Mouse (Mus musculus): ENCODE data around the gene Gm20388. TPM values are rescaled to one million over a fixed set of nuclear protein-coding genes. Genes with fewer than 3 reads are reported as not detected.
A peak's percentile ranks its signal among the peaks of the same experiment; 100 is the strongest.

Gm20388 gene
- polyA plus RNA-seq, 1 experiment from 2014 or later, result not detected

GRCm38 (mm10) chr8:121631645-121632071 lies 1721.0 kb downstream of the Gm20388 start:
- Histone ChIP-seq H3K4me1 (0 out of 2 replicates have a peak, but pooled peaks cover 6% of the 10 kb centered on the region), H3K4me2 (no peak overlapping the region), H3K36me3 (peaks cover 6% of the 10 kb centered on the region; the same call in 1 of the 2 replicates), H3K27me3 (replicated peaks) (no peaks in the 10 kb centered on the region), H3K4me3 (no peak overlapping the region), H3K9me3 (replicated peaks) (no peaks in the 10 kb centered on the region), H3K27ac (no peak overlapping the region), H3K9ac (no peak overlapping the region)
- WGBS (ENCODE audit: insufficient replicate concordance), result 46% methylated on average over 7 of the region's 7 CpGs
- ATAC-seq, result 0 out of 2 replicates have a peak, but pooled peaks have one; percentile 32

- Histone ChIP-seq H3K27ac (no peak overlapping the region; the same call in 1 of the 2 replicates), H3K9me3 (replicated peaks) (no peaks in the 10 kb centered on the region)
Observed at GRCm38 (mm10) chr8:121632401-121632800, 1721.8 kb downstream of the Gm20388 start.

GRCm38 (mm10) chr8:121635534-121635933 lies 1724.9 kb downstream of the Gm20388 start:
- 0 out of 2 replicates have a peak, but pooled peaks cover 6% of the 10 kb centered on the region for H3K4me1 ChIP-seq
- no peak for ATAC-seq
- no peaks in the 10 kb centered on the region for H3K36me3 ChIP-seq
- H3K9me3 ChIP-seq (replicated peaks), result no peaks in the 10 kb centered on the region
- H3K4me2 ChIP-seq, result no peak overlapping the region
- H3K27me3 ChIP-seq (replicated peaks), result no peaks in the 10 kb centered on the region
- H3K4me3 ChIP-seq, result no peak overlapping the region
- H3K9ac ChIP-seq, result no peak overlapping the region
- H3K27ac ChIP-seq, result no peak overlapping the region
- WGBS (ENCODE audit: insufficient replicate concordance), result 16% methylated on average over 6 of the region's 6 CpGs

More at GRCm38 (mm10) chr8:121632401-121632800, 1721.8 kb downstream of the Gm20388 start:
- no peak overlapping the region for H3K4me3 ChIP-seq
- 69% methylated on average over 5 of the region's 5 CpGs for WGBS (ENCODE audit: insufficient replicate concordance)
- no peak for ATAC-seq
- no peak overlapping the region for H3K9ac ChIP-seq
- H3K4me1 ChIP-seq, result 0 out of 2 replicates have a peak, but pooled peaks cover 6% of the 10 kb centered on the region
- H3K27me3 ChIP-seq (replicated peaks), result no peaks in the 10 kb centered on the region
- no peak overlapping the region for H3K4me2 ChIP-seq
- peaks cover 6% of the 10 kb centered on the region; the same call in 1 of the 2 replicates for H3K36me3 ChIP-seq

- WGBS (ENCODE audit: insufficient replicate concordance), result 55% methylated on average over 8 of the region's 8 CpGs
- Histone ChIP-seq H3K4me1 (0 out of 2 replicates have a peak, but pooled peaks cover 6% of the 10 kb centered on the region), H3K4me3 (no peak overlapping the region), H3K27me3 (replicated peaks) (no peaks in the 10 kb centered on the region), H3K36me3 (no peaks in the 10 kb centered on the region), H3K9ac (no peak overlapping the region), H3K4me2 (no peak overlapping the region), H3K27ac (no peak overlapping the region), H3K9me3 (replicated peaks) (no peaks in the 10 kb centered on the region)
- ATAC-seq, result no peak
Observed at GRCm38 (mm10) chr8:121636180-121636579, 1725.5 kb downstream of the Gm20388 start.

- no peaks in the 10 kb centered on the region for H3K36me3 ChIP-seq
- no peak for ATAC-seq
- no peak overlapping the region for H3K9ac ChIP-seq
- peaks cover 4% of the 10 kb centered on the region; the same call in 1 of the 2 replicates for H3K27me3 ChIP-seq (replicated peaks)
- 42% methylated on average over 3 of the region's 3 CpGs for WGBS (ENCODE audit: insufficient replicate concordance)
- no peak overlapping the region for H3K27ac ChIP-seq
- H3K9me3 ChIP-seq (replicated peaks), result no peaks in the 10 kb centered on the region
- peaks cover 6% of the 10 kb centered on the region; the same call in 1 of the 2 replicates for H3K4me1 ChIP-seq
- no peak overlapping the region for H3K4me3 ChIP-seq
- no peak overlapping the region for H3K4me2 ChIP-seq
Observed at GRCm38 (mm10) chr8:121642804-121643203, 1732.2 kb downstream of the Gm20388 start.

- no peak for ATAC-seq
- no peaks in the 10 kb centered on the region for H3K9me3 ChIP-seq (replicated peaks)
- H3K4me1 ChIP-seq, result peaks cover 9% of the 10 kb centered on the region; the same call in 1 of the 2 replicates
- H3K4me3 ChIP-seq, result no peak overlapping the region
- no peak overlapping the region for H3K27ac ChIP-seq
- no peak overlapping the region for H3K4me2 ChIP-seq
- no peaks in the 10 kb centered on the region for H3K36me3 ChIP-seq
- 20% methylated on average over 11 of the region's 11 CpGs for WGBS (ENCODE audit: insufficient replicate concordance)
- H3K27me3 ChIP-seq (replicated peaks), result peaks cover 6% of the 10 kb centered on the region; the same call in 1 of the 2 replicates
- H3K9ac ChIP-seq, result no peak overlapping the region
Observed at GRCm38 (mm10) chr8:121643384-121643783, 1732.7 kb downstream of the Gm20388 start.

GRCm38 (mm10) chr8:121647511-121648215 lies 1737.0 kb downstream of the Gm20388 start:
- peaks cover 46% of the 10 kb centered on the region for H3K27me3 ChIP-seq (replicated peaks)
- H3K4me1 ChIP-seq, result peaks cover 28% of the 10 kb centered on the region
- no peak overlapping the region for H3K27ac ChIP-seq
- 73% methylated on average over 12 of the region's 12 CpGs for WGBS (ENCODE audit: insufficient replicate concordance)
- no peak overlapping the region for H3K9ac ChIP-seq
- no peaks in the 10 kb centered on the region for H3K36me3 ChIP-seq
- no peaks in the 10 kb centered on the region for H3K9me3 ChIP-seq (replicated peaks)
- no peak overlapping the region for H3K4me3 ChIP-seq
- H3K4me2 ChIP-seq, result no peak overlapping the region
- ATAC-seq, result no peak

- H3K4me3 ChIP-seq, result no peak overlapping the region
- peaks cover 28% of the 10 kb centered on the region for H3K4me1 ChIP-seq
- H3K4me2 ChIP-seq, result no peak overlapping the region
- no peaks in the 10 kb centered on the region for H3K36me3 ChIP-seq
- 65% methylated on average over 16 of the region's 16 CpGs for WGBS (ENCODE audit: insufficient replicate concordance)
- H3K27ac ChIP-seq, result no peak overlapping the region
- peaks cover 54% of the 10 kb centered on the region for H3K27me3 ChIP-seq (replicated peaks)
- no peaks in the 10 kb centered on the region for H3K9me3 ChIP-seq (replicated peaks)
- H3K9ac ChIP-seq, result no peak overlapping the region
- no peak for ATAC-seq
Observed at GRCm38 (mm10) chr8:121648451-121648850, 1737.8 kb downstream of the Gm20388 start.

GRCm38 (mm10) chr8:121649423-121649822 lies 1738.8 kb downstream of the Gm20388 start:
- H3K9ac ChIP-seq, result no peak overlapping the region
- H3K9me3 ChIP-seq (replicated peaks), result no peaks in the 10 kb centered on the region
- peaks cover 28% of the 10 kb centered on the region for H3K4me1 ChIP-seq
- no peaks in the 10 kb centered on the region for H3K36me3 ChIP-seq
- no peak for ATAC-seq
- H3K27me3 ChIP-seq (replicated peaks), result peaks cover 61% of the 10 kb centered on the region
- H3K4me3 ChIP-seq, result no peak overlapping the region
- WGBS (ENCODE audit: insufficient replicate concordance), result 69% methylated on average over 5 of the region's 5 CpGs
- H3K4me2 ChIP-seq, result no peak overlapping the region
- no peak overlapping the region for H3K27ac ChIP-seq

GRCm38 (mm10) chr8:121649904-121650303 lies 1739.3 kb downstream of the Gm20388 start:
- Histone ChIP-seq H3K27me3 (replicated peaks) (peaks cover 65% of the 10 kb centered on the region), H3K4me1 (peaks cover 28% of the 10 kb centered on the region), H3K9ac (no peak overlapping the region), H3K9me3 (replicated peaks) (no peaks in the 10 kb centered on the region), H3K4me2 (peak overlapping the region; percentile 67; the same call in 1 of the 2 replicates), H3K27ac (no peak overlapping the region), H3K36me3 (no peaks in the 10 kb centered on the region), H3K4me3 (no peak overlapping the region)
- 70% methylated on average over 10 of the region's 10 CpGs for WGBS (ENCODE audit: insufficient replicate concordance)
- ATAC-seq, result no peak

GRCm38 (mm10) chr8:121650389-121651307 lies 1740.0 kb downstream of the Gm20388 start:
- Histone ChIP-seq H3K9ac (peak overlapping the region; percentile 48; the same call in 1 of the 2 replicates), H3K27me3 (replicated peaks) (peaks cover 72% of the 10 kb centered on the region), H3K36me3 (no peaks in the 10 kb centered on the region), H3K9me3 (replicated peaks) (no peaks in the 10 kb centered on the region), H3K27ac (no peak overlapping the region), H3K4me1 (peaks cover 28% of the 10 kb centered on the region), H3K4me3 (peak overlapping the region; percentile 57), H3K4me2 (peak overlapping the region; percentile 67)
- WGBS (ENCODE audit: insufficient replicate concordance), result 33% methylated on average over 20 of the region's 20 CpGs
- ATAC-seq, result no peak

All from liver, embryonic 12.5 days (tissue).